Mouse (Mus musculus): Measurements from ENCODE around the gene Sp1.
A peak's percentile ranks its signal among the peaks of the same experiment; 100 is the strongest.

Sp1 gene

DNA sequence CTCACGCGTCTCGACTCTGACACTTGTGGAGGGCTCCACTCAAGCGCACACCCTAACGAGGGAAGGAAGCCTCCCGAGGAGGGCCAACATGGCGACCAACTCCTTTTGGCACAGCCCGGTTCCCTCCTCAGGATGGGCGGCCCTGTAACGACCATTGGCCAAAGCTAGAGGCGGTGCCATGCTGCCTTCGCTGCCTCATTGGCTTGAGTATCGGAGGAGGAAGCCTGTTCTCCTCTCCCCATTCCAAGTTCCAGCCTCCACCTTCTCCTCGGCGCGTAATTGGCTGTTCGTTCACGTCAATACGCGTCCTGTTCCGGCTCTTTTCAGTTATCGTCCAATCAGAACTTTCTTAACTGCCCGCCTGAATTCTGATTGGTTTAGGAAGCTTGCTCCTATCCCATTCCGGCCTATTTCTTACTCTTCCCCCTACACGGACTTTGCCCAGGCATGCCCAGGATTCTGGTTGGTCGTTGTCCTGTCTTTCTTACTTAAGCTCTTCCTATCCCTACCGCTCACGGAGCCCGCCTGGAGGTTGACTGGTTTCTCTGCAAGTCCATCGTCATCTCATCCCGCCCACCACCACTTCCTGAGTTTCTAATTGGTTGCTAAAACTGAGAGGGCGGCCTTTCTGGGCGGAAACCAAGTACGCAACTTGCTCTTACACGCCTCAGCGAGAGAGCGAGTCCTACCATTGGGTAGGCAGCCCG lies at the start of gene Sp1:
TSS of gene Sp1 (plus strand) at position 655 of the 707 bp plus-strand sequence.
- DNase-seq (ENCODE audit: low read depth, low spot score): peak; percentile 100

DNA sequence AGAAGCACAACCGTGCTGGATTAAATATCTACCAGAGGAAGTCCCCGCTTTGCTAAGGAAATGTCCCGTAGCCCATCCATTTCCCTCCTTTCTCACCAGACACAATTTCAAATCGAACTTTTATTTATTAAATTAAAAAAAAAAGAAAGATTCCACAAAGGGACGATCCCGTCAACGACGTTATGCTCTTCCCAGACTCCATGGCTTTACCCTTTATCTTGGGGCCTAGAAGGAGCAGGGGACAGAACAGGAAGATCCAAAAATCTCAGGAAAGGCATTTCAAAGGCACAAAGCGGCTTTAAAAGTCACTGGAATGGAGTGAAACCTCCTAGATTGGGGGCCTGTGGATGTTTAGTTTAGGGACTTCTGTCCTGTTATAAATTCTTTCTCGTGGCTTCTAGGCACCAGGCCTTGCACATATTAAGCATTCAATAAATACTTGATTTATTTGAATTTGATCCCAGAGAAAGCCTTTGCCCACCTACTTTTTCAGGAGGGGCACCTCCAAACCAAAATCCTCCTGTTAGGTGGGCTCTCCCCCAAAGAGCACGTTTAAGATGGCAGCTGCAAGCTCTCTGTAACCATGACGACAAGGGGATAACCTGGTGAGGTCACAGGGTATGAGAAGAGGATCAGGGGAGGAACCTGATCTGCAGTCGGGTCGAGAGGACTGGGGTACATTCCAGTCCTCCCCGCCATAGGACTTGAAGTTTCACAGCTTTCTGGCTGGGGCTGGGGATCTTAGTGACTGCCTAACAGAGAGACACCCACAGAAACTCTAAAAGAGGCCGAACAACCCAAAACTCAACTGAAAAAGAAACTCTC lies 49.2 kb upstream of the Sp1 start:
- DNase-seq (ENCODE audit: low read depth, low spot score): no peak

DNA sequence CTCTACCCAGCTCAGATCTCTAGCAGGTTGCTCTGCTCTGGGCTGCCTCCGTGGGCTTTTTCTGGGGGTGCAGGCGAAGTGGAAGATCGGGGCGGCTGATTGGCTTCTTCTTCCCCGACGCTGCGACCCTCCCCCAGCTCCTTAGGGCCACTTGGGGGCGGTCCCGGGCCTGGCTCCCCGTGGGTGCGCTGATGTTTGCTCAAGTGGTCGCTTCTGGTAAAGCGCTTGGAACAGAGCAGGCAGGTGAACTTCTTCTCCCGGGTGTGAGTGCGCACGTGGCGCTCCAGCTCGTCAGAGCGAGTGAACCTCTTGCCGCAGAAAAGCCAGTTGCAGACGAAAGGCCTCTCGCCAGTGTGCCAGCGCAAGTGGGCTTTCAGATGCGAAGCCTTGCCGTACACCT lies 47.8 kb upstream of the Sp1 start:
- DNase-seq (ENCODE audit: low read depth, low spot score): no peak

DNA sequence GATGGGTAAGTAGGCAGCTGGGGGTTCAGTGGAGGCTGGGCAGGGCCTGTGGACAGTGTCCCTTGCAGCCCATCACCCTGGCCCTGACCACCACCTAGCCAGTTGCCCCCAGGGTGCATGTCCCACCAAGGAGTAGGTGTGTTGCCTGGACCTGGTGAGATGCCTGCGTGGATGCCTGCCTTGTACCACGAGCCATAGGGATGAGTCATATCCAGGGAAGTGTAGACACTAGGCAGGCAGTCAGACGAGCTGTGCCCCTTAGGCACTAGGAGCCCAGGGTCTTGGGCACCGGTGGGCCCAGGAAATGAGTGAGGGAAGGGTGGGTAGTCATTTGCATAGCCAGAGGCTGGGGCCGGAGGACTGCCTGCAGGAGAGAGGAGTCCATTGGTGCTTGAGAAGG lies 47.1 kb upstream of the Sp1 start:
- no peak for DNase-seq (ENCODE audit: low read depth, low spot score)

DNA sequence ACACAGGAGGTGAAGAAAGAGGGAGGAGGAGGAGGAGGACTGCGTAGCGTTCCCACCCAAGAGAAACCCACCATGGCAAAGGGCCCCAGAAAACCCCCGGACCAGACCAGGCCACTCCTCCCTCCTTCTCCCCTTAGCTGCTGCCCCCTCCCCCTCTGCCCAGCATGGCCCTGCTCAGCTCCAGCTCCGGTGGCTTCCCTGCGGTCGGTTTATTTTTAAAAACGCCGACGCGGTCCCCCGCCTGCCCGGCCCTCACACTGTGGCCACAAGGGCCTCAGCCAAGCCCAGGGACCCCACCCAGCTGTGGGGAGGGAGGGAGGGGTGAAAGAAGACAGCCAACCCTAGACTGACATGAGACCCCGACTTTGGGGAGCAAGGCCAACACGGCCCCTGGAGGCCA lies 43.3 kb upstream of the Sp1 start:
- no peak for DNase-seq (ENCODE audit: low read depth, low spot score)

DNA sequence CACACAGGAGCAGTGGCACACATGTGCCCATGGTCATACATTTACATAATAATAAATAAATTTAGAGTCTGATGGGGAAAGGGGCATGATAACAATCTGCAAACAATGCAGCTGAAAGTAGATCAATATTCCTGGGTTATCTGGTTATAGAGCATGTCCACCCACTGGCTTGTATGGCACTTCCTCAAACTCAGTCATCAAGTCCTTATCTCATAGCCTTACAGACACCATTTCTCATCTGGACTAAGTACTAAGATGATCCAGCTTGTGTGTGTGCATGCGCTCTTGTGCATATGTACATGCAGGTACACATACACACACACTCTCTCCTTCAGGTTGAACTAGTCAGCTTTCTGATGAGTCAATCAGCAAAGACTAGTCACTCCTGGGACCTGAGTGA lies 41.3 kb upstream of the Sp1 start:
- DNase-seq (ENCODE audit: low read depth, low spot score): no peak

DNA sequence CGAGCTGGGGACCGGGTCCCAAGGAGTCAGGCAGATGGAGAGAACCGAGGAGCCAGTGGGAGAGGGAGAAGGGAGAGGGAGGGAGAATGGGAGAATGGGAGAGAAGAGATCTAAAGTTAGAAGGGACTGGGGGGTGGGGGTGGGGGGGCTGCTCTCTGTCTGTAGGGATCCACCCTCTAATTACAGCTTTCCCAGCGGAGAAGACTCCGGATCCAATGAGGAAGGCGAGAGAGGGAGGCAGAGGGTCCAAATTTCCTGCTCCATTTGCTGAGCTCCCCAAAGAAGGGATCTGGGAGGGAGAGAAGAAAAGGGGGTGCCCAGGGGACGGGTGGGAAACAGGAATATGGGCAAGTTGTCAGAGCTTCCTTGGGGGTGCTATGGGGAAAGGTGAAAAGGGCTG lies 39.7 kb upstream of the Sp1 start:
- no peak for DNase-seq (ENCODE audit: low read depth, low spot score)

DNA sequence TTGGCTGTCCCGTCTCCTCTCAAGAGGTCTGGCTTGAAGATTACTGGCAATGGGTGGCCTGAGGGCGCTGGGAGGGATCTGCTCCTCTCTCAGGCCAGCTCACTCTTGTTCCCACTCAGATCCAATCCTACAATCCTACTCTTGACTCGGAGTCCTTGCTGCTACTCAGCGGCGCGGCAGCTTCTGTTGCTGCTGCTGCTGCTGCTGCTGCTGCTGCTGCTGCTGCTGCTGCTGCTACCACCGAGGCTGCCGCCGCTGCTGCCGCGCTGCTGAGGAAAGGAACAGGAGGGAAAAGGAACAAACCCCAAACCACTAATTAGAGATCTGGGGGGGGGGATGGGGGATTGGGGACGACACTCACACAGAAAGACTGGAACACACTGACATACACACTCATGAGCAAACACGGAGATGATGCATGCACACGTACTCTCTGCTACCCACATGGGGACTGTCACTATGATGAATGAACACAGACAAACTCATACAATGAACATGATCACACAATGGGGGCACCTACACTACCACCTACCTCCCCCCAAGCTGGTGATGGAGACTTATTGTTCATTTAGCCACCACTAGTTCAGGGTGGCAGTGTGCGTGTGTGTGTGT lies 39.1 kb upstream of the Sp1 start, which contains the start of gene Sp7:
TSS of gene Sp7 (minus strand) at position 450 of the 612 bp plus-strand sequence.
- DNase-seq (ENCODE audit: low read depth, low spot score): no peak

DNA sequence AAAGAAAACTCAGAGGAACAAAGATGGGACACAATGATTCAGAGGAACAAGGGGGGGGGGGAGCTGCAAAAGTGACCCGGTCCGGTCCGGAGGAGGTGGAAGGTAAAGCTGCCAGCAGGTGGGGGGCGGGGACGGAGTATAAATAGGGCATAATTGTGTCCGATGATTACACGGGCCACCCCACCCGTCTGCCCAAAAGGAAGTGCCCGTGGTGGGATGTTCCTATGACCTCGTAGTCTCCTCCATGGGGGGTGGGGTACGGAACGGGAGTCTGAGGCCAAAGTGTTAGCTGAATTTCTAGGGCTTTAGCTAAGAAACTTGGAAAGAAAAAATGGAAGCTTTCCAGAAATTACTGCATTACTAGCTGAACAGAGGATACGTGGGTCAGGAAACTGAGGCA lies 36.0 kb upstream of the Sp1 start:
- no peak for DNase-seq (ENCODE audit: low read depth, low spot score)

DNA sequence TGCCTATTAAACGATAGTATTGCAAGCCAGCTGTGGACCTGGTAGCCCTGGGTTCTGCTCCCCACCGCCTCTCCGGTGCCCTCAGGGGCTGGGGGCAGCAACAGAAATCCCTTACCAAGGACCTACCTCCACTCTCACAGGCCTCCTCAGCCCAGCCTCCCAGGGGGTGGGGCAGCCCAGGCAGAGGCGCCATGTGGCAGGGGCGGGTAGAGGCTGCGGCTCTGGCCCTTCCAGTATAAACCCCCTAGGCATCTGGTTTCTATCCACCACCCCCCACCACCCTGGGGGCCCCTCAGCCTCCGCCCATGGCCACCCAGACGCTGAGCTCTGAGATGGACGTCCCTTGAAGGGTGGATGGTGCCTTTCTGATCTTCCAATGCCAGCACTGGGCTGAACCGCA lies 35.2 kb upstream of the Sp1 start:
- DNase-seq (ENCODE audit: low read depth, low spot score): no peak

DNA sequence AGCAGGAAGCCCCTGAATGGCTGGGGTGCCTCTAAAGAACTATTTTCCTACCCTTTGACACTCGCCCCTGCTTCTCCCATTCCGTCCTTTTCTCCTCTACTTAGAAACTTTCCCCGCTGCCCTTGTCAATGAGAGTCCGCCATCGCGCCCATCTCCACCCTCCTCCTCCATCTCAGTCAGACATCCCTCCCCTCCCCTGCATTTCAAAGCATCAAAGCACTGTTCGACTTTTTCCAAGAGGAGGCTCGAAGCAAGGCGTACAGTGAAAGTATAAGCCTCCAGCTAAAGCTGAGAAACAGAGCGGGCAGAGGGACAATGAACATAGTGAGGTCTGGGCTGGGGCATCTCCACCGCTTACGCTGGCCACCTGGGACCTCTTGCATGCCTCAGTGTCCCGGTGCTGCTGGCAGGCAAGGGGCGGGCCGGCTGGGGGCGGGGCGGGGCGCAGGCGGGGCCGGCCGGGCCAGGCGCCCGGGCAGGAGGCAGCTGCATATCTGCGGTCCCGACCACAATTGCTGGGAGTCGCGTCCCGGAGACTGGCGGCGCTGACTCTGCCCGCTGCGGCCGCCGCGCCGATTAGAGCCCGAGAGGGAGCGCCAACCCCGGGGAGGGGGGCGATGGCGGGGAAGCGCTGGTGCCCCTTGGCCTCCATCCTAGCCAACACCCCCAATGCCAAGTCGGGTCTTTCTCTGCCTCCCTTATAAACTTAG lies 29.3 kb upstream of the Sp1 start:
- DNase-seq (ENCODE audit: low read depth, low spot score): peak; percentile 81

DNA sequence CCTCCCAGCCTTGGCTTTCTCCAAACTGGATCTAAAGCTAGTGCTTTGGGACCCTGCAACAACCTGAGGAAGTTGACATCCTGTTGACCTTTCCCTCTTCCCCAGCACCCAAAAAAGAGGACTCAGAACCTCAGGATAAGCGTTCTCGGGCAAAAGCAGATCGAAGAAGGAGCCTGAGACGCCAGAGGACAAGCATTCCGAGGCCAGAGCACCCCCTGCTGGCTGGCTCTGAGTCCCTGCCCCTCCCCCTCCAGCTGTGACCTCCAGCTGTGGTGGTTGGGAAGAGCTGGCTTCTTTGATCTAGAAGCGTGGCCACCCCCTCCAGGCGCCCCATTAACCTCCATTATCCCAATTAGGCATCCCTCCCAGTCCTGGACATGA lies 28.8 kb upstream of the Sp1 start:
- peak; percentile 86 for DNase-seq (ENCODE audit: low read depth, low spot score)

DNA sequence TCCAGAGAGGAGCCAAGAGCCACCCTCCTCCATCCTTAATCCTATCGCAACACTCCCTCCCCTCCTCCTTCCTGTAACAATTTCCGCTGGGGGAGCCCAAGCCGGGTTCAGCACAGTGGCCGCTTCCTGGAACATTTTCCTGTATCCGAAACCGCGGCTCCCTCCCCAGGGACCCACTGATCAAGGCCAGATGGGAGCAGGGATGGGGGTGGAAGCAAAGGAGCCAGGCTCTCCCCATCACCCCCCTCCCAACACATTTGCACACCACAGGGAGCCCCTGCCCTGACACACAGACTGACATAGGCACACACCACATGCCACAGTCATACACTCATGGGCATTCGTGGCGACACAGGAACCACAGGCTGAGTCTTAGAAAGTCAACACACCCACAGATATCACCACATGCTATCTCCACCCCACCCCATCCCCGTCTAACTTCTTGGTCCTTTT lies 28.1 kb upstream of the Sp1 start:
- no peak for DNase-seq (ENCODE audit: low read depth, low spot score)

DNA sequence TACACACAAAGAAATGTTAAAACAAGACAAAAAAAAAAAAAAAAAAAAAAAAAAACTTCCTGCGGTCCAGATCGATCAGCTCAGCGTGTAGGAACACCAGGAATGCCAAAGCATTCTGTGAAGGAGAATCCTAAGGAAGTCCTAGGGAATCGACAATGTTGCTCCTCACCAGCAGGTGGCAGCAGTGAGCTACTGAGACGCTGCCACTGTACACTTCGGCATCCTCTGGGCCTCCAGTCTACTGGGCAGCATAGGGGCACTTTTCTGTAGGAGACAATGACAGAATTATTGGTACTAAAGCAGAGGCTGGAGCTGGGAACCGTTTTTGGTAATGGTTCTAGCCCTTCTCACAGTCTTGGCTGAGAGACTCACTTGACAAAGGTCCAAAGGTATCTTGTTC lies 24.4 kb upstream of the Sp1 start:
- DNase-seq (ENCODE audit: low read depth, low spot score): peak; percentile 71

DNA sequence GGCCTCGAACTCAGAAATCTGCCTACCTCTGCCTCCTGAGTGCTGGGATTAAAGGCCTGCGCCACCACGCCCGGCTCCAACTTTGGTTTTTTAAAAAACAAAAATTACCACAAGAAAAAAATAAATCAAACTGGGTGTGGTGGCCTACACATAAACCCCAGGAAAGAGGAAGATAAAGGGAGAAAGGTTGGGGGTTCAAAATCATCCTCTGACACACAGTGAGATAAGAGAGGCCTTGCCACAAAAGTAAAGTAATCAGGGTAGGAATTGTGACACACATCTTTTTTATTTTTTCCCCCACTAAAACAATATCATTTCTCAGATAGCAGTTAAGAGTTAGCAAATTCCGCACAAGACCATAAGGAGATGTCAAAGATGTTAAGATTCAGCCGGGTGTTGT lies 22.3 kb upstream of the Sp1 start:
- DNase-seq (ENCODE audit: low read depth, low spot score): no peak

DNA sequence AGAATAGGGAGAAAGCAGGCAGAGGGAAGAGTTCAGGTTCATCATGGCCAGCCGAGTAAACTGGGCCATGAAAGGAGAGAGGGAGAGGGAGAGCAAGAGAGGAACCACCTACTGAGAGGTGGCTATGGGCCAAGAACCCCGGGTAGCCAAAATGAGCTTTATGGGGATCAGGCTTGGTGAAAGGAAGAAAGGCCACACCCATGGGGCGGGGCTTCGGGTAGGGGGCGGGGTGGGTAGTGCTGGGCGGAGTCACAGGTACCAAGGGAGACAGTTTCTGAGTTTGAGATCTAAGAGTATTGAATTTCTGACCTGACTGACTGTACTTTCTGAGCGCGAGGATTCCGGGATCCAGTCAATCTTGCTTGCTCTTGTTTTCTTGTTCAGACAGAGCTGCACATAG lies 19.3 kb upstream of the Sp1 start:
- DNase-seq (ENCODE audit: low read depth, low spot score): peak; percentile 78

DNA sequence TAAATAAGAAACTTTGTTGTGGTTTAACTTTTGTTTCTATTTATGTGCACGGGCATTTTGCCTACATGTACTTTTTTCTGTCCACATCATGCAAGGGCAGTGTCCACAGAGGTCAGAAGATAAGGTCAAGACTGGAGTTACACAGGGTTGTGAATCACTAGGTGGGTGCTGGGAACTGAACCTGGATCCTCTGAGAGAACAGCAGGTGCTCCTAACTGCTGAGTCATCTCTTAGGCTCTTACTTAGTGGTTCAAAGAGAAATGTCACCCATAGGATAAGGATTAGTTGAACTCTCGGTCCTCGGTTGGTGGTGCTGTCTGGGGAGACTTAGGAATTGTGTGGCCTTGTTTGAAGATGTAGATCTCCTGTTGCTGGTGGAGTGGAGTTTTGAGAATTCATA lies 17.0 kb upstream of the Sp1 start:
- DNase-seq (ENCODE audit: low read depth, low spot score): no peak

DNA sequence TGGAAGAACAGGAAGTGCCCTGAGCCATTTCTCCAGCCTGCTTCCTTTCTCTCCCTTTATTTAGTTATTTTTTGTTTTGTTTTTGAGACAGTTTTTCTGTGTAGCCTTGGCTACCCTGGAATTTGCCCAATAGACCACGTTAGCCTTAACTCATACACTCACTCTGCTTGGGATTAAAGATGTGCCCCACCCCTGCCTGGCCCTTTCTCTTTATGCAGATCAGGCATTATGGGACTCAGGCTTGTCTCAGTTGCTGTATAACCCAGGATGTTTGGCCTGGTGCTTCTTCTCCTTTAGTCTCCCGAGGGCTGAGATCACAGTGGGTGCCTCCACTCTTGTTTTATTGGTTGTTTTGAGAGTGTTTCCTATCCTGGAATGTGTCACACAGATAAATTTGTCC lies 13.4 kb upstream of the Sp1 start:
- no peak for DNase-seq (ENCODE audit: low read depth, low spot score)

DNA sequence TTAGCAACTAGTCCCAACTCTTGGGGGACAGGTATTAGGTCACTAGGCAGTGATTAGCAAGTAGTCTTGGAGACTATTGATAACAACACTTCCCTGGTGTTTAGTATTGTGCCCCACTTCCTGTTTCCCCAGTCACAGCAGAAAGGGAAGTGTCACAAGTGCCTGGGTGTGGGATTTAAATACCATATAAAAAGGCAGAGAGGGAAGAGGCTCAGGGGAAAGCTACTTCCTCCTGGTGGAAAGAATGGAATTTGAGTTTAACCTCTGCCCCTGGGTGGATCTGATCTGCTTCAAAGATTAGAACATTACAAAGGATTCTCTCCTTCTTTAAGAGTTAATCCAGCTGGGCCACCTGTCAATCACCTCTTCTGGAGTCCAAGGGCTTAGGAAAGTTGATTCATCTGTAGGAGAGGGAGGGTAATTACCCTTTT lies 12.3 kb upstream of the Sp1 start:
- peak; percentile 36 for DNase-seq (ENCODE audit: low read depth, low spot score)

DNA sequence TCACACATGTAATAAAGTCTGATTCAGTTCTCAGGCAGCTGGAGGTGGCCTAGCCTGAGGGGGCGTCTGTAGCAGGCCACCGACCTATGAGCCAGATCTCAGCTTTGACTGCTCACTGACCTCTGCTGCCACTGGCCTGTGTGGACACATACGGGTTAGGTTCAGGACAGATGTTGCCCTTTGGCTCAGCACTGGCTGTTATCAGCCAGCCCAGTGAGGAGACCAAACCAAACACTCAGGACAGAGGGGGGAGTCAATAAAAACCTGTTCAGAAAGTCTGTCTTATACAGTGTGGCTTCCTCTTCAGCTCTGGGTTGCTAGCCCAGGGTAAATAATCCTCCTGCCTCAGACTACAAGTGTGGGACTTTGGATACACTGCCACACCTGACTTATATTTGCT lies 10.9 kb upstream of the Sp1 start:
- no peak for DNase-seq (ENCODE audit: low read depth, low spot score)

DNA sequence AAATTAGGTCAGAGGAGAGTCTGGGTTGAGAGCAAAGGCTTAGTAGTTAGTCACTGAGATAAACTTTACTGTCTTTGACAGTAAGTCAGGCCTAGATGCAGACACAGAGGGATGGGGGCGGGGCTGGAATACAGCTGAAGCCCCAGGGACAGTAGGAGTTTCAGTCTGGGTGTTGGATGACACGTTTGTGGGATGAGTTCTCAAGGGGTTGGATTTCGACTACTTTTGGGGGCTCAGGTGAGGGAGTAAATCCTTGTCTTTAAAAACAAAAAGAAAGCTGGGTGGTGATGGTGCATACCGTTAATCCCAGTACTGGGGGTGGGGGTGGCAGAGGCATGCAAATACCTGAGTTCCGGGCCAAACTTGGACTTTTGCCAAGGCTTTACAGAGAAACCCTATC lies 7.3 kb upstream of the Sp1 start:
- peak; percentile 69 for DNase-seq (ENCODE audit: low read depth, low spot score)
